Mouse (Mus musculus): Measurements from ENCODE around the gene 5730507C01Rik. TPM values are rescaled to one million over a fixed set of nuclear protein-coding genes. Genes with fewer than 3 reads are reported as not detected.

The 5730507C01Rik gene
- 0.45 and 0.70 TPM in 2 replicates for polyA plus RNA-seq (2012; rRNA removed)

GRCm38 (mm10) chr12:18514171-18514570 is at the start of gene 5730507C01Rik:
Gene 5730507C01Rik, plus strand, starts transcription at chr12:18514510.

